Mouse (Mus musculus): ENCODE data around the gene Barhl1. TPM values are rescaled to one million over a fixed set of nuclear protein-coding genes. Genes with fewer than 3 reads are reported as not detected.

Gene Barhl1
- polyA plus RNA-seq, 1 experiment = 0.04 TPM

GRCm38 (mm10) chr2:28897340-28897899 is 19.0 kb downstream of the Barhl1 start:
- no peaks in the 10 kb centered on the region for H3K4me1 ChIP-seq (ENCODE audit: control insufficient read depth, insufficient read depth, insufficient read length)
- H3K27ac ChIP-seq (ENCODE audit: insufficient read depth, low read length) = no peak overlapping the region
- no peak overlapping the region for H3K4me3 ChIP-seq (ENCODE audit: extremely low read depth, insufficient read depth, insufficient read length)
- DNase-seq (ENCODE audit: low read depth in 1 of 2, low spot score in 2 of 2) = no peak
- TF ChIP-seq POLR2A (IDR thresholded peaks at IDR 0.05; ENCODE audit: low read depth, low read length) (no peak), CTCF (IDR thresholded peaks at IDR 0.05; ENCODE audit: extremely low read depth, insufficient read depth, insufficient read length, insufficient replicate concordance) (no peak)
- H3K27me3 ChIP-seq (ENCODE audit: control insufficient read depth, insufficient read depth, low read length) = no peaks in the 10 kb centered on the region
- 90% methylated on average over 4 of the region's 4 CpGs for WGBS
- peaks cover 21% of the 10 kb centered on the region for H3K36me3 ChIP-seq (ENCODE audit: control insufficient read depth, insufficient read depth, low read length)

GRCm38 (mm10) chr2:28895876-28896275 is 20.6 kb downstream of the Barhl1 start:
- TF ChIP-seq POLR2A (IDR thresholded peaks at IDR 0.05; ENCODE audit: low read depth, low read length) = no peak
- WGBS = 90% methylated on average over 7 of the region's 7 CpGs
- Histone ChIP-seq H3K27me3 (ENCODE audit: control insufficient read depth, insufficient read depth, low read length) (no peaks in the 10 kb centered on the region), H3K36me3 (ENCODE audit: control insufficient read depth, insufficient read depth, low read length) (peaks cover 22% of the 10 kb centered on the region), H3K4me3 (ENCODE audit: extremely low read depth, insufficient read depth, insufficient read length) (no peak overlapping the region), H3K27ac (ENCODE audit: insufficient read depth, low read length) (no peak overlapping the region), H3K4me1 (ENCODE audit: control insufficient read depth, insufficient read depth, insufficient read length) (no peaks in the 10 kb centered on the region)
- no peak for DNase-seq (ENCODE audit: low read depth in 1 of 2, low spot score in 2 of 2)

DNA sequence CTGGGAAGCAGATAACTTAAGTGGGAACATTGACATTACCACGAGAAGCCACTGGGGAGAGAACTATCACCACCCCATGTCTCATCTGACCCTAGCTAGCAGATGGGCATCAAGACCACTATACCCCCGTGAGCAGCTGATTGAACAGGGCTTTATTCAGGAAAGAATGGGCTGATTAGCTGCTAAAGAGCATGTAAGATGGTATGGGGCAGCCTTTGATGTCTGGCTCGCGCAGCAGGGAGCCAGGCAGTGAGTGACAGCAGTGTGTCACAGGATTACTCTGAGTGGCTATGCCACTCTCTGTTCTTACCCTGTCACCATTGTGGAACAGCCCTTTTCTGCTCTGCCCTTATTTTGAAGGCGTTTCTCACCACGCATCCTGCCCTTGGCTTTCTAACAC is 22.9 kb downstream of the Barhl1 start:
- TF ChIP-seq POLR2A (IDR thresholded peaks at IDR 0.05; ENCODE audit: low read depth, low read length) = no peak
- TF ChIP-seq CTCF (IDR thresholded peaks at IDR 0.05; ENCODE audit: extremely low read depth, insufficient read depth, insufficient read length, insufficient replicate concordance) = no peak
- WGBS = 95% methylated on average over 6 of the region's 6 CpGs
- H3K4me1 ChIP-seq (ENCODE audit: control insufficient read depth, insufficient read depth, insufficient read length) = no peaks in the 10 kb centered on the region

DNA sequence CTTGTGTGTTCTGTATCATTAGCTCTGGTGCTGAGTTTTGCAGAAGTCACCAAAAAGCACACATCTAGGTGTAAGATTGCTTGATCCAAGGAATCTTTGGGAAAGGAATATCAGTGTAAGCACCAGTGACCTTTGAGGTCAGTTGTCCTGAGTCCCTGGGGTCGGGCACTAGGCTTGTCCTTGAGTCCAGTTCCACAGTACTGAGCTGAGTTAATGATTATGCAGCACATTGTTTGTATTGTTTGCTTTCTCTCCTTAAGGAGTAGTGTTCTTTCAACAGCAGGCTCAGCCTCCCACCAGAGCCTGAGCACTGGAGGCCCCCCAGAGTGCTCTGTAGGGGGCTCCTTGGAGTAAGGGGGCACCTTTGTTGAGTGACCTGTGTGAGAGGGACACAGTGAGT is 23.7 kb downstream of the Barhl1 start:
- Histone ChIP-seq H3K36me3 (ENCODE audit: control insufficient read depth, insufficient read depth, low read length) (peaks cover 24% of the 10 kb centered on the region), H3K4me1 (ENCODE audit: control insufficient read depth, insufficient read depth, insufficient read length) (no peaks in the 10 kb centered on the region), H3K27me3 (ENCODE audit: control insufficient read depth, insufficient read depth, low read length) (no peaks in the 10 kb centered on the region), H3K27ac (ENCODE audit: insufficient read depth, low read length) (no peak overlapping the region), H3K4me3 (ENCODE audit: extremely low read depth, insufficient read depth, insufficient read length) (no peak overlapping the region)
- 91% methylated on average over 1 of the region's 1 CpGs for WGBS
- DNase-seq (ENCODE audit: low read depth in 1 of 2, low spot score in 2 of 2) = no peak
- TF ChIP-seq POLR2A (IDR thresholded peaks at IDR 0.05; ENCODE audit: low read depth, low read length) (no peak), CTCF (IDR thresholded peaks at IDR 0.05; ENCODE audit: extremely low read depth, insufficient read depth, insufficient read length, insufficient replicate concordance) (no peak)

More for the DNA sequence above, 22.9 kb downstream of the Barhl1 start:
- H3K27ac ChIP-seq (ENCODE audit: insufficient read depth, low read length) = no peak overlapping the region
- DNase-seq (ENCODE audit: low read depth in 1 of 2, low spot score in 2 of 2) = no peak
- peaks cover 24% of the 10 kb centered on the region for H3K36me3 ChIP-seq (ENCODE audit: control insufficient read depth, insufficient read depth, low read length)
- H3K27me3 ChIP-seq (ENCODE audit: control insufficient read depth, insufficient read depth, low read length) = no peaks in the 10 kb centered on the region
- H3K4me3 ChIP-seq (ENCODE audit: extremely low read depth, insufficient read depth, insufficient read length) = no peak overlapping the region

DNA sequence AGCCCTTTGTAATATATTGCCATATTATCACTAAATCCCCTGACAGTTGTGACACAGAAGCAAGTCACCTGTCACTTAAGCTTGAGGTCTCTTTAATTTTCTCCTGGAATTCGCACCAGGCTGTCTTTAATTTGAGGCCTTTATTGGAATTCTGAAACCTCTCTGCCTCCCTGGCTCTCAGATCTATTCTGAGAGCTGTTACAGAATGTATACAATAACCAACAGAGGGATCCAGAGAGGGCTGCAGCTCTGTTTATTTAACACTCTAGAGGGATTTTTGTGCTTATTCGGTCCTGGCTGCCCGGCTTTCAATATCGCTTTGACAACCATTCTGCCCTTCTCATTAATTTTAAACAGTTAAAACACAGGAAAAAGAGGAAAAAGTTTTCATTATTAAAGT is 31.6 kb downstream of the Barhl1 start:
- TF ChIP-seq POLR2A (IDR thresholded peaks at IDR 0.05; ENCODE audit: low read depth, low read length) (no peak), CTCF (IDR thresholded peaks at IDR 0.05; ENCODE audit: extremely low read depth, insufficient read depth, insufficient read length, insufficient replicate concordance) (no peak)
- Histone ChIP-seq H3K4me3 (ENCODE audit: extremely low read depth, insufficient read depth, insufficient read length) (no peak overlapping the region), H3K36me3 (ENCODE audit: control insufficient read depth, insufficient read depth, low read length) (peaks cover 18% of the 10 kb centered on the region), H3K4me1 (ENCODE audit: control insufficient read depth, insufficient read depth, insufficient read length) (no peaks in the 10 kb centered on the region), H3K27ac (ENCODE audit: insufficient read depth, low read length) (no peak overlapping the region), H3K27me3 (ENCODE audit: control insufficient read depth, insufficient read depth, low read length) (no peaks in the 10 kb centered on the region)
- 94% methylated on average over 4 of the region's 4 CpGs for WGBS
- DNase-seq (ENCODE audit: low read depth in 1 of 2, low spot score in 2 of 2) = no peak

DNA sequence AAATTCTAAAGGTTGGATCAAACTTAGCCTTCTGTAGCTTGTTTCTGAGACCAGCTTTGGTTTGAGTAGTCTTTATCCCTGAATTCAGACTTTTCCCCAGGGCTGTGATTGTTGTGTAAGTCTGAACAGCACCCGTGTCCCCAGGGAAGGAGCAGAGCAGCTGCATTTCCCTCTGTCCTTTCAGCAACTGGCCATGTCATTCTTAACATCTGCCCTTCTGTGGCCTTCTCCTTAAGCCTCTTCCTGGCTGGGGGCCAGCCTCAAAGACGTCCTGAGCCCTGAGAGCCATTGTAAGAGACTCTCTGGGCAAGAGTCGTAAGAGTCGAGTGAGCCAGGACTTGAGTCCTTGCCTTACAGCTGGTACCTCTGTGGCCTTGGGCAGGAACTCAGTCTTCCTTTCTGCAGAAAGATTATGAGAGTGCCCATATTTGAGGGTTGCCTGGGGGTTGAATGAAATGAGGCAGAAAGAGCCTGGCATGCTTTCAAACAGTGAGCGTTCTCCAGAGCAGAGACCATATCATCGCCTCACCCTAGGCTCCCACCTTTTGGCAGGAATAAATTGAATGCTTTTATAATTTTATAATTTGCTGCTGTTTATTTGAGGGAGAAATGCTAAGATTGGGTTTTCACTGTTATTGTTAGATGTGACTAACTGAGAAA is 33.5 kb downstream of the Barhl1 start:
- Histone ChIP-seq H3K4me1 (ENCODE audit: control insufficient read depth, insufficient read depth, insufficient read length) (no peaks in the 10 kb centered on the region), H3K36me3 (ENCODE audit: control insufficient read depth, insufficient read depth, low read length) (peaks cover 20% of the 10 kb centered on the region), H3K4me3 (ENCODE audit: extremely low read depth, insufficient read depth, insufficient read length) (no peak overlapping the region), H3K27me3 (ENCODE audit: control insufficient read depth, insufficient read depth, low read length) (no peaks in the 10 kb centered on the region), H3K27ac (ENCODE audit: insufficient read depth, low read length) (no peak overlapping the region)
- TF ChIP-seq POLR2A (IDR thresholded peaks at IDR 0.05; ENCODE audit: low read depth, low read length) = no peak
- TF ChIP-seq CTCF (IDR thresholded peaks at IDR 0.05; ENCODE audit: extremely low read depth, insufficient read depth, insufficient read length, insufficient replicate concordance) = no peak
- 83% methylated on average over 6 of the region's 6 CpGs for WGBS
- DNase-seq (ENCODE audit: low read depth in 1 of 2, low spot score in 2 of 2) = no peak

GRCm38 (mm10) chr2:28882047-28882446 is 34.4 kb downstream of the Barhl1 start:
- Histone ChIP-seq H3K27me3 (ENCODE audit: control insufficient read depth, insufficient read depth, low read length) (no peaks in the 10 kb centered on the region), H3K27ac (ENCODE audit: insufficient read depth, low read length) (no peak overlapping the region), H3K36me3 (ENCODE audit: control insufficient read depth, insufficient read depth, low read length) (peaks cover 22% of the 10 kb centered on the region), H3K4me1 (ENCODE audit: control insufficient read depth, insufficient read depth, insufficient read length) (no peaks in the 10 kb centered on the region), H3K4me3 (ENCODE audit: extremely low read depth, insufficient read depth, insufficient read length) (no peak overlapping the region)
- no peak for DNase-seq (ENCODE audit: low read depth in 1 of 2, low spot score in 2 of 2)
- 89% methylated on average over 3 of the region's 3 CpGs for WGBS
- no peak for TF ChIP-seq CTCF (IDR thresholded peaks at IDR 0.05; ENCODE audit: extremely low read depth, insufficient read depth, insufficient read length, insufficient replicate concordance)
